Mouse (Mus musculus) liver, embryonic 13.5 days (tissue): ENCODE data around the gene Shisal1. TPM values are rescaled to one million over a fixed set of nuclear protein-coding genes. Genes with fewer than 3 reads are reported as not detected.

Experiments
- ATAC-seq: fragments of 200-750 bp; cut with Nextera tagmentation; 2 replicates; pipeline ENCODE4 v1.8.0; 2017; ENCODE audit warnings: low read depth, mild to moderate bottlenecking, moderate number of reproducible peaks, moderate library complexity
- DNase-seq: peaks from one replicate; pipeline ENCODE4 v3.0.0; 2022
- H3K27ac ChIP-seq: fragments of 300-500 bp; sonication (generic); 2 replicates; pipeline ENCODE4 v1.5.1; 2015; ENCODE audit warnings: moderate library complexity, mild to moderate bottlenecking, inconsistent platforms
- H3K27me3 ChIP-seq: fragments of 300-500 bp; sonication (generic); 2 replicates; pipeline ENCODE4 v1.6.1; 2015; ENCODE audit warnings: mild to moderate bottlenecking, inconsistent platforms
- H3K36me3 ChIP-seq: fragments of 300-500 bp; sonication (generic); 2 replicates; pipeline ENCODE4 v1.6.1; 2015; ENCODE audit warnings: mild to moderate bottlenecking, inconsistent platforms
- H3K4me1 ChIP-seq: fragments of 300-500 bp; sonication (generic); replicated peaks from 2 replicates; pipeline ENCODE4 v1.6.1; 2015; ENCODE audit warnings: inconsistent platforms
- H3K4me2 ChIP-seq: fragments of 300-500 bp; sonication (generic); 2 replicates; pipeline ENCODE4 v1.6.1; 2015; ENCODE audit warnings: inconsistent platforms, mild to moderate bottlenecking, moderate library complexity
- H3K4me3 ChIP-seq: fragments of 300-500 bp; sonication (generic); replicated peaks from 2 replicates; pipeline ENCODE4 v1.5.1; 2015; ENCODE audit warnings: mild to moderate bottlenecking, inconsistent platforms
- H3K9ac ChIP-seq: fragments of 300-500 bp; sonication (generic); 2 replicates; pipeline ENCODE4 v1.6.1; 2015; ENCODE audit warnings: mild to moderate bottlenecking, inconsistent platforms
- H3K9me3 ChIP-seq: fragments of 300-500 bp; sonication (generic); replicated peaks from 2 replicates; pipeline ENCODE4 v1.6.1; 2016; ENCODE audit warnings: inconsistent platforms
- WGBS: fragments of 180-500 bp; shearing (Covaris S2); methylation state at CpG from one replicate; pipeline ENCODE4 v1.1.7; 2015; ENCODE audit not compliant: insufficient replicate concordance; 5-methylcytosine and 5-hydroxymethylcytosine counted together
- polyA plus RNA-seq: library from polyadenylated mRNA; unstranded; fragments of >200 nt; fragmentation: Nextera tagmentation; extraction: Ambion mirVana; gene quantifications from 2 replicates; pipeline ENCODE4 v1.2.1, GENCODE M21; 2015

Shisal1 gene
- polyA plus RNA-seq, 1 experiment from 2014 or later: 0.14 TPM

DNA sequence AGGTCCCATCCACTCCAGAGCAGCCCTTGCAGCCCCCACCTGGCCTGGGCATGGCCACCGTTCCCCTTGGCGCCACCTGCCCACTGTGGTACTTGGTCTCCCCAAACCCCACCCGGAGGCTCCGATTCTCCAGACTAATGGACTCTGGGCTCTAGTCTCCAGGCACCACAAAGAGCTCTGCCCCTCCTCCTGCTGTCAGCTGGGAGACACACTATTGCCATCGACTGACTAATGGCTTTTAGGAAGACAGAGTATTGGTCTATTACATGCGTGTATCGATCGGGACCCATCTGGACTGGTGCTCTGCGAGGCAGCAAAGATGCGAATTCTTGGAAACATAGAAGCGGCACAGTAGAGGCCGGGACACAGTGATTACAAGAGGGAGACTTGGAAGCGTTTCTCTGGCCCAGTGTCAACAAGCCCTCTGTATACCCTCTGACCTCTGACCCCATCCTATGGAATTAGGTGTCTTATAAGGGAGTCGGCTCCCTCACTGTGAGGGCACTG lies 49.2 kb downstream of the Shisal1 start:
- Histone ChIP-seq H3K36me3 (no peaks in the 10 kb centered on the region), H3K27ac (no peak overlapping the region), H3K4me1 (0 out of 2 replicates have a peak, but pooled peaks cover 3% of the 10 kb centered on the region), H3K4me2 (no peak overlapping the region), H3K4me3 (no peak overlapping the region), H3K9ac (no peak overlapping the region), H3K27me3 (no peaks in the 10 kb centered on the region), H3K9me3 (no peaks in the 10 kb centered on the region)
- ATAC-seq (no peak), DNase-seq (no peak)
- 75% methylated on average over 14 of the region's 14 CpGs for WGBS

GRCm38 (mm10) chr15:84395341-84396067 lies 51.4 kb downstream of the Shisal1 start:
- Histone ChIP-seq H3K4me1 (0 out of 2 replicates have a peak, but pooled peaks cover 3% of the 10 kb centered on the region), H3K4me2 (no peak overlapping the region), H3K27ac (no peak overlapping the region), H3K4me3 (no peak overlapping the region), H3K9me3 (no peaks in the 10 kb centered on the region), H3K9ac (no peak overlapping the region), H3K27me3 (no peaks in the 10 kb centered on the region), H3K36me3 (no peaks in the 10 kb centered on the region)
- DNase-seq (no peak), ATAC-seq (no peak)
- WGBS: 67% methylated on average over 14 of the region's 14 CpGs

GRCm38 (mm10) chr15:84393341-84393740 lies 53.6 kb downstream of the Shisal1 start:
- whole genome bisulfite sequencing: 37% methylated on average over 6 of the region's 6 CpGs
- no peak overlapping the region for H3K27ac ChIP-seq

GRCm38 (mm10) chr15:84392840-84393239 lies 54.1 kb downstream of the Shisal1 start:
- Histone ChIP-seq H3K9me3 (no peaks in the 10 kb centered on the region), H3K4me3 (no peak overlapping the region), H3K27me3 (no peaks in the 10 kb centered on the region), H3K4me1 (0 out of 2 replicates have a peak, but pooled peaks cover 3% of the 10 kb centered on the region), H3K27ac (no peak overlapping the region), H3K4me2 (no peak overlapping the region), H3K9ac (no peak overlapping the region), H3K36me3 (no peaks in the 10 kb centered on the region)
- WGBS: 65% methylated on average over 5 of the region's 5 CpGs
- ATAC-seq: no peak
- no peak for DNase-seq

More at GRCm38 (mm10) chr15:84393341-84393740, 53.6 kb downstream of the Shisal1 start:
- H3K4me2 ChIP-seq: no peak overlapping the region
- no peaks in the 10 kb centered on the region for H3K9me3 ChIP-seq
- no peaks in the 10 kb centered on the region for H3K36me3 ChIP-seq
- no peak for ATAC-seq
- no peak overlapping the region for H3K9ac ChIP-seq
- DNase-seq: no peak
- H3K4me1 ChIP-seq: 0 out of 2 replicates have a peak, but pooled peaks cover 3% of the 10 kb centered on the region
- no peak overlapping the region for H3K4me3 ChIP-seq
- no peaks in the 10 kb centered on the region for H3K27me3 ChIP-seq

- Histone ChIP-seq H3K4me3 (no peak overlapping the region), H3K4me1 (0 out of 2 replicates have a peak, but pooled peaks cover 3% of the 10 kb centered on the region), H3K9me3 (no peaks in the 10 kb centered on the region), H3K27ac (no peak overlapping the region), H3K36me3 (no peaks in the 10 kb centered on the region), H3K9ac (no peak overlapping the region), H3K4me2 (no peak overlapping the region), H3K27me3 (no peaks in the 10 kb centered on the region)
- WGBS: 74% methylated on average over 4 of the region's 4 CpGs
- DNase-seq (no peak), ATAC-seq (no peak)
These were observed 54.8 kb downstream of the Shisal1 start for GRCm38 (mm10) chr15:84392131-84392530.

DNA sequence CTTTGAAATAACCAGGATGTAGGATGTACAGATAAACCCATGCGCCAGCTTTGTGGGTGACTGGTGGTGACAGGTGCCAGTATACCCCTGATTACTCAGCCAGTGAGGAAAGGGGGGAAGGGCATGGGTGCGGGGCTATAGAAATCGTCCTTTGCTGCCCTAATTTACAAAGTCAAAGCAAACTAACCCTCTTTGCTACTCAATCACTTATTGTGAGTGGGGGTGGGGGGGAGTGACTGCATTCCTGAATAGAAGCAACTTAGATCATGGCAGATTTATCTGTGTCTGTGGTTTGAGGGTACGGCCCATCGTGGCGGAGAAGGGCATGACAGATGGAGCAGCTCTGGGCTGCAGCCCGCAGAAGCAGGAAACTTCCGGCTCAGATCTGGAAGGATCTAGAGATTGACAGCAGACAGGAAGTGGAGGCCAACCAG lies 58.2 kb downstream of the Shisal1 start:
- H3K36me3 ChIP-seq: no peaks in the 10 kb centered on the region
- 23% methylated on average over 8 of the region's 8 CpGs for WGBS
- no peak overlapping the region for H3K4me2 ChIP-seq
- no peak overlapping the region for H3K4me3 ChIP-seq
- ATAC-seq (no peak), DNase-seq (no peak)
- H3K9me3 ChIP-seq: no peaks in the 10 kb centered on the region
- H3K27me3 ChIP-seq: no peaks in the 10 kb centered on the region
- H3K4me1 ChIP-seq: no peaks in the 10 kb centered on the region
- H3K9ac ChIP-seq: no peak overlapping the region
- no peak overlapping the region for H3K27ac ChIP-seq

GRCm38 (mm10) chr15:84385995-84386565 lies 60.8 kb downstream of the Shisal1 start:
- Histone ChIP-seq H3K4me3 (no peak overlapping the region), H3K4me2 (no peak overlapping the region), H3K9me3 (no peaks in the 10 kb centered on the region), H3K36me3 (no peaks in the 10 kb centered on the region), H3K4me1 (peaks cover 7% of the 10 kb centered on the region; the same call in 1 of the 2 replicates), H3K27me3 (no peaks in the 10 kb centered on the region), H3K9ac (no peak overlapping the region), H3K27ac (no peak overlapping the region)
- ATAC-seq (no peak), DNase-seq (no peak)
- WGBS: 69% methylated on average over 8 of the region's 8 CpGs

GRCm38 (mm10) chr15:84384066-84384465 lies 62.8 kb downstream of the Shisal1 start:
- no peak overlapping the region for H3K4me2 ChIP-seq
- H3K9me3 ChIP-seq: no peaks in the 10 kb centered on the region
- DNase-seq: no peak
- ATAC-seq: no peak
- H3K27me3 ChIP-seq: no peaks in the 10 kb centered on the region
- H3K27ac ChIP-seq: no peak overlapping the region
- 48% methylated on average over 9 of the region's 9 CpGs for WGBS
- no peaks in the 10 kb centered on the region for H3K36me3 ChIP-seq
- peaks cover 7% of the 10 kb centered on the region; the same call in 1 of the 2 replicates for H3K4me1 ChIP-seq
- H3K9ac ChIP-seq: no peak overlapping the region
- H3K4me3 ChIP-seq: no peak overlapping the region

DNA sequence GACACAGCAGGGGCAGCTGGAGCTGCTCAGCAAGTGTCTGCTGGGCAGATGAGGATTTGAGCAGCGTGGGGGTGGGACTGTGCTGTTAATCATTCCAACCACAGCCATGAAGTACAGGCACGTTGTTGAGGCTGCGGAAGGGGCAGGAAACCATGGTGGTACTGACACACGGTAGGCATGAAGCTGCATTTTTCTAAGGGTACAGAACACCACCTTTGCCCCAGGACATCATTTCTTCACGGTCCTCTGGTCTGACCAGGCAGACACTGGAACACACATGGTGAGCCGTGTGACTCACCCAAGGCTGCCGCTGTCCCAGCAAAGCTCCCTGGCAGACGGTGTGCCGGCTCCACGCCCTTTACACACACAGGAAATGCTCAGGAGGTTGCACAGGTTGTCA lies 66.7 kb downstream of the Shisal1 start:
- no peak overlapping the region for H3K4me2 ChIP-seq
- H3K4me1 ChIP-seq: peaks cover 7% of the 10 kb centered on the region; the same call in 1 of the 2 replicates
- ATAC-seq (no peak), DNase-seq (no peak)
- H3K9ac ChIP-seq: no peak overlapping the region
- H3K9me3 ChIP-seq: peaks cover 4% of the 10 kb centered on the region; the same call in 1 of the 2 replicates
- WGBS: 55% methylated on average over 10 of the region's 10 CpGs
- H3K36me3 ChIP-seq: no peaks in the 10 kb centered on the region
- H3K4me3 ChIP-seq: no peak overlapping the region
- no peaks in the 10 kb centered on the region for H3K27me3 ChIP-seq
- H3K27ac ChIP-seq: no peak overlapping the region

GRCm38 (mm10) chr15:84378734-84379133 lies 68.2 kb downstream of the Shisal1 start:
- ATAC-seq (no peak), DNase-seq (no peak)
- peaks cover 14% of the 10 kb centered on the region; the same call in 1 of the 2 replicates for H3K9me3 ChIP-seq
- no peak overlapping the region for H3K27ac ChIP-seq
- 66% methylated on average over 9 of the region's 9 CpGs for WGBS
- H3K4me3 ChIP-seq: no peak overlapping the region
- peaks cover 7% of the 10 kb centered on the region; the same call in 1 of the 2 replicates for H3K4me1 ChIP-seq
- no peak overlapping the region for H3K4me2 ChIP-seq
- no peaks in the 10 kb centered on the region for H3K36me3 ChIP-seq
- H3K9ac ChIP-seq: no peak overlapping the region
- no peaks in the 10 kb centered on the region for H3K27me3 ChIP-seq

DNA sequence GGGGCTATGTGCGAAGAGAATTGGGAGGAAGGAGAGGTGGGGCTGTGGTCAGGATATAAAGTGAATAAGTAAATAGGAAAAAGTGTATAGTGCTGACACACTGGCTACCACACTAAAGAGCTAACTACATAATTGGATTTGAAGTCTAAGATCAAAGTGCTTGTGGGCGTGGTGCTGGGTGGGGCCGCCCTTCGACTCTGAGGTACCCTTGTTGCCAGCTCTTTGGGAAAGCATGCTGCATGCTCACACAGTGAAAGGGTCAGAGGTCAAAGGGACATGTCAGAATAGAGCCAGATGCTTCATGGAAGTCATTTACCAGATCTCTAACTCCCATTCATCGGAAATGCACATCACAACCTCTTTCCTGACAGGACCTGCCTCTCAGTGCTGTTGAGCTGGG lies 74.1 kb downstream of the Shisal1 start:
- Histone ChIP-seq H3K4me1 (no peaks in the 10 kb centered on the region), H3K9ac (no peak overlapping the region), H3K4me3 (no peak overlapping the region), H3K9me3 (peaks cover 14% of the 10 kb centered on the region; the same call in 1 of the 2 replicates), H3K27ac (no peak overlapping the region), H3K27me3 (no peaks in the 10 kb centered on the region), H3K36me3 (no peaks in the 10 kb centered on the region), H3K4me2 (no peak overlapping the region)
- no peak for DNase-seq
- 61% methylated on average over 5 of the region's 5 CpGs for WGBS
- ATAC-seq: no peak
